Mouse (Mus musculus) stomach, postnatal 0 days (tissue): ENCODE results near the gene Mgam.

Experiments used
- CTCF ChIP-seq: IDR thresholded peaks from 2 replicates; pipeline ENCODE4 v1.5.1; 2016; ENCODE audit warnings: antibody characterized with exemption, low read depth, mild to moderate bottlenecking, moderate library complexity
- EP300 ChIP-seq: optimal IDR thresholded peaks from 2 replicates; pipeline ENCODE3; 2016; ENCODE audit warnings: antibody characterized with exemption

DNA sequence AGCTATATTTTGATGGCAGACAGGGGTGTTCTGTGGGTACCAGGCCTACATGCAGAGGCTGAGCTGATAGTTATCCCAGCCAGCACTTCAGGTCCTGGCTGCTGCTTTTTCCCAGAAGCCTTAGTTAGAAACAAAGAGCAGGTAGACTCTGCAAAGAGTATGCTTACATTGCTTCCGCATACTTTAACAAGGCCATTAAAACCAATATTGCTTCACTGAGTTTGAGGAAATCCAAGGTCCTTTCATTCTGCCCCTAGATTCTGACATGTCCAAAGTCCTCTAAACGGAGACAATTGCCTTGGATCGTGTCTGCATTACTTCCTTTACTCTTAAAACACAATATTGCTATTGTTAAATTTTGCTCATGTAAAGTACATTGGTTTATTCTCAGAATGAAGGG is 155.7 kb downstream of the Mgam start:
- TF ChIP-seq EP300: no peak
- no peak for TF ChIP-seq CTCF
